Mouse (Mus musculus): ENCODE measurements around the gene Txn2. TPM values are rescaled to one million over a fixed set of nuclear protein-coding genes. Genes with fewer than 3 reads are reported as not detected.

Gene Txn2
- polyA plus RNA-seq, 1 experiment from 2014 or later: 234 TPM

DNA sequence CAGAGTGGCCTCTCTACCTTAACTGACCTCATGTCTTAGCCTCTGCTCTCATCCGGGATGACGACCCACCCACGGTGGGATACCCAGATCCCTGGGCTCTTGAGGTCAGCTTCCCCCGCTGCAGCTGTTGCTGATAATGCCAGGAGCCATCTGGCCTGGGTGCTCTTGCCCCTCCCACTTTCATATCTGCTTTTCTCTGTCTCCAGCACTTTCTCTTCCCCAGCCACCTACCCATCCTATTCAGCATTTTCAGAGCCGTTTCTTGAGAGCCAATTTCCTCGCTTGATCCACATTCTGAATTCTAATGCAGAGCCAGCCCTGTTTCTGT, 2.8 kb upstream of the Txn2 start:
- H3K36me3 ChIP-seq (ENCODE audit: poor library complexity, severe bottlenecking): peaks cover 7% of the 10 kb centered on the region
- no peaks in the 10 kb centered on the region for H3K9me3 ChIP-seq (replicated peaks)
- no peak overlapping the region for H3K27ac ChIP-seq
- H3K9ac ChIP-seq: no peak overlapping the region
- 84% methylated on average over 6 of the region's 6 CpGs for WGBS
- H3K4me3 ChIP-seq: no peak overlapping the region
- ATAC-seq: no peak
- H3K27me3 ChIP-seq: no peaks in the 10 kb centered on the region
- no peak overlapping the region for H3K4me2 ChIP-seq
- peaks cover 38% of the 10 kb centered on the region for H3K4me1 ChIP-seq

GRCm38 (mm10) chr15:77930986-77931688, 2.3 kb upstream of the Txn2 start:
- 81% methylated on average over 6 of the region's 6 CpGs for WGBS

DNA sequence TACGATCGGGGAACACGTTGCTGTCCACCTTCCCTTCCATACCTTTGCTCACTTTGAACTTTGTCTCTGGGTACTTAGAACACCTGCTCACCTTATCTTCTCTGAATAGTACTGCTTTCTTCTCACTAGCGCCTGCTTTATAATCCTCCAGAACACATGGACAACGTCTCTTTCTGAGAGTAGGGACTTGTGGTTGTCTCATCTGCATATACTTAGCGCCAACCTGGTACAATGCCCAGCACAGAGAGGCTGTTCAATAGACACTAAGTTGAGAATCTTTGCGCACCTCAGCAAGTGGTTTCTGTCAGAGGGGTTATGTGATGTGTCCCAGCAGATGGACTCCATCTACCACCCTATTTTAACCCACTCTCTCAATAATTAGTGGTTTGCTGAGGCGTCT, 998 bp upstream of the Txn2 start:
- WGBS: 57% methylated on average over 8 of the region's 8 CpGs
- ATAC-seq: no peak
- H3K9ac ChIP-seq: peak overlapping the region; percentile 70

More at GRCm38 (mm10) chr15:77930986-77931688, 2.3 kb upstream of the Txn2 start:
- Histone ChIP-seq H3K9me3 (replicated peaks) (no peaks in the 10 kb centered on the region), H3K27me3 (no peaks in the 10 kb centered on the region), H3K36me3 (ENCODE audit: poor library complexity, severe bottlenecking) (peaks cover 12% of the 10 kb centered on the region), H3K9ac (no peak overlapping the region), H3K4me2 (no peak overlapping the region), H3K27ac (no peak overlapping the region), H3K4me1 (peaks cover 38% of the 10 kb centered on the region), H3K4me3 (no peak overlapping the region)
- no peak for ATAC-seq

GRCm38 (mm10) chr15:77928091-77928490, 715 bp downstream of the Txn2 start:
- H3K4me3 ChIP-seq: peak overlapping the region; percentile 73
- WGBS: 28% methylated on average over 4 of the region's 4 CpGs
- H3K27me3 ChIP-seq: no peaks in the 10 kb centered on the region
- peak overlapping the region; percentile 79 for H3K9ac ChIP-seq
- H3K27ac ChIP-seq: no peak overlapping the region
- peaks cover 23% of the 10 kb centered on the region for H3K4me1 ChIP-seq
- H3K4me2 ChIP-seq: peak overlapping the region; percentile 73
- H3K36me3 ChIP-seq (ENCODE audit: poor library complexity, severe bottlenecking): peaks cover 38% of the 10 kb centered on the region
- H3K9me3 ChIP-seq (replicated peaks): no peaks in the 10 kb centered on the region
- 0 out of 2 replicates have a peak, but pooled peaks have one; percentile 7 for ATAC-seq

More for the DNA sequence above, 998 bp upstream of the Txn2 start:
- Histone ChIP-seq H3K27ac (no peak overlapping the region), H3K36me3 (ENCODE audit: poor library complexity, severe bottlenecking) (peaks cover 21% of the 10 kb centered on the region), H3K4me2 (peak overlapping the region; percentile 73), H3K4me3 (peak overlapping the region; percentile 73), H3K9me3 (replicated peaks) (no peaks in the 10 kb centered on the region), H3K27me3 (no peaks in the 10 kb centered on the region), H3K4me1 (peaks cover 36% of the 10 kb centered on the region)

GRCm38 (mm10) chr15:77926921-77927320, 1.9 kb downstream of the Txn2 start:
- H3K9me3 ChIP-seq (replicated peaks): no peaks in the 10 kb centered on the region
- no peak overlapping the region for H3K9ac ChIP-seq
- no peak overlapping the region for H3K4me2 ChIP-seq
- peaks cover 50% of the 10 kb centered on the region for H3K36me3 ChIP-seq (ENCODE audit: poor library complexity, severe bottlenecking)
- 96% methylated on average over 5 of the region's 5 CpGs for WGBS
- no peaks in the 10 kb centered on the region for H3K27me3 ChIP-seq
- no peak overlapping the region for H3K27ac ChIP-seq
- H3K4me3 ChIP-seq: no peak overlapping the region
- ATAC-seq: no peak
- H3K4me1 ChIP-seq: peaks cover 23% of the 10 kb centered on the region

GRCm38 (mm10) chr15:77925195-77925594, 3.6 kb downstream of the Txn2 start:
- no peaks in the 10 kb centered on the region for H3K27me3 ChIP-seq
- H3K9ac ChIP-seq: no peak overlapping the region
- H3K4me2 ChIP-seq: no peak overlapping the region
- no peak for ATAC-seq
- WGBS: 96% methylated on average over 2 of the region's 2 CpGs
- H3K27ac ChIP-seq: no peak overlapping the region
- peaks cover 23% of the 10 kb centered on the region for H3K4me1 ChIP-seq
- H3K36me3 ChIP-seq (ENCODE audit: poor library complexity, severe bottlenecking): peaks cover 65% of the 10 kb centered on the region
- H3K4me3 ChIP-seq: no peak overlapping the region
- H3K9me3 ChIP-seq (replicated peaks): no peaks in the 10 kb centered on the region

DNA sequence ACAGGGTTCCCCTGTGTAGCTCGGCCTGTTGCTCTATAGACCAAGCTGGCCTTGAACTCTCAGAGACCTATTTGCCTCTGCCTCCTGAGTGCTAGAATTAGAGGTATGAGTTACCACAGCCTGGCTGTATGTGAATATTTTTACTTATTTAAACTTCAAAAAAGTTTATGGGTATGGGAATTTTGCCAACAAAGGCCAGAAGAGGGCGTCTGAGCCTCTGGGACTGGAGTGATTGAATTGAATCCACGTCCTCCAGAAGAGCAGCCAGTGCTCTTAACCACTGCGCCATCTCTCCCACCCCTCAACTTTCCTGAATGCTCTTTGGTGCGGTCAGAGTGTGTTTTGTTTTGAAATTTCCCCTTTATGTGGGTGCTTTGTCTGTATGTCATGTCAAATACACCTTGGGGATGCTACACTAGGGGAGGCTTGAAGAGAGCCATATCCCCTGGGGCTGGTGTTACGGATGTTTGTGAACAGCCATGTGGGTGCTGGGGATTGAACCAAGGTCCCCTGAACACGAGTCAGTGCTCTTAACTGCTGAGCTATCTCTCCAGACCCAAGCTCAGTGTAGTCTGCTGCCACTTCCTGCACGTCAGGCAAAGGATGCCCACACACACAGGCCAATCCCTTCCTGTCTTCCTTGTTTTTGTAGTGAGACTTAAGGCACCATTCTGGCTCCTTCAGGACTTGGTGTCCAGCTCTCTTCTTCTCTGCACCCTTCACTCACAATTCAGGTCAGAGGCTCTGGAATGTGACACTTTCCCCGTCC, 5.4 kb downstream of the Txn2 start:
- no peak overlapping the region for H3K4me3 ChIP-seq
- H3K9ac ChIP-seq: no peak overlapping the region
- no peaks in the 10 kb centered on the region for H3K27me3 ChIP-seq
- H3K9me3 ChIP-seq (replicated peaks): no peaks in the 10 kb centered on the region
- 68% methylated on average over 9 of the region's 9 CpGs for WGBS
- peaks cover 14% of the 10 kb centered on the region for H3K4me1 ChIP-seq
- no peak overlapping the region for H3K4me2 ChIP-seq
- ATAC-seq: no peak
- H3K36me3 ChIP-seq (ENCODE audit: poor library complexity, severe bottlenecking): peaks cover 81% of the 10 kb centered on the region
- H3K27ac ChIP-seq: no peak overlapping the region

GRCm38 (mm10) chr15:77922710-77923109, 6.1 kb downstream of the Txn2 start:
- Histone ChIP-seq H3K4me1 (peaks cover 8% of the 10 kb centered on the region), H3K27me3 (no peaks in the 10 kb centered on the region), H3K4me2 (no peak overlapping the region), H3K36me3 (ENCODE audit: poor library complexity, severe bottlenecking) (peaks cover 89% of the 10 kb centered on the region), H3K9ac (no peak overlapping the region), H3K9me3 (replicated peaks) (no peaks in the 10 kb centered on the region), H3K4me3 (no peak overlapping the region), H3K27ac (no peak overlapping the region)
- no peak for ATAC-seq
- WGBS: 85% methylated on average over 9 of the region's 9 CpGs

GRCm38 (mm10) chr15:77921636-77922035, 7.2 kb downstream of the Txn2 start:
- peaks cover 88% of the 10 kb centered on the region for H3K36me3 ChIP-seq (ENCODE audit: poor library complexity, severe bottlenecking)
- no peaks in the 10 kb centered on the region for H3K27me3 ChIP-seq
- H3K4me1 ChIP-seq: no peaks in the 10 kb centered on the region
- WGBS: 91% methylated on average over 6 of the region's 6 CpGs
- H3K4me3 ChIP-seq: no peak overlapping the region
- no peak overlapping the region for H3K4me2 ChIP-seq
- H3K9ac ChIP-seq: no peak overlapping the region
- ATAC-seq: no peak
- no peaks in the 10 kb centered on the region for H3K9me3 ChIP-seq (replicated peaks)
- H3K27ac ChIP-seq: no peak overlapping the region

DNA sequence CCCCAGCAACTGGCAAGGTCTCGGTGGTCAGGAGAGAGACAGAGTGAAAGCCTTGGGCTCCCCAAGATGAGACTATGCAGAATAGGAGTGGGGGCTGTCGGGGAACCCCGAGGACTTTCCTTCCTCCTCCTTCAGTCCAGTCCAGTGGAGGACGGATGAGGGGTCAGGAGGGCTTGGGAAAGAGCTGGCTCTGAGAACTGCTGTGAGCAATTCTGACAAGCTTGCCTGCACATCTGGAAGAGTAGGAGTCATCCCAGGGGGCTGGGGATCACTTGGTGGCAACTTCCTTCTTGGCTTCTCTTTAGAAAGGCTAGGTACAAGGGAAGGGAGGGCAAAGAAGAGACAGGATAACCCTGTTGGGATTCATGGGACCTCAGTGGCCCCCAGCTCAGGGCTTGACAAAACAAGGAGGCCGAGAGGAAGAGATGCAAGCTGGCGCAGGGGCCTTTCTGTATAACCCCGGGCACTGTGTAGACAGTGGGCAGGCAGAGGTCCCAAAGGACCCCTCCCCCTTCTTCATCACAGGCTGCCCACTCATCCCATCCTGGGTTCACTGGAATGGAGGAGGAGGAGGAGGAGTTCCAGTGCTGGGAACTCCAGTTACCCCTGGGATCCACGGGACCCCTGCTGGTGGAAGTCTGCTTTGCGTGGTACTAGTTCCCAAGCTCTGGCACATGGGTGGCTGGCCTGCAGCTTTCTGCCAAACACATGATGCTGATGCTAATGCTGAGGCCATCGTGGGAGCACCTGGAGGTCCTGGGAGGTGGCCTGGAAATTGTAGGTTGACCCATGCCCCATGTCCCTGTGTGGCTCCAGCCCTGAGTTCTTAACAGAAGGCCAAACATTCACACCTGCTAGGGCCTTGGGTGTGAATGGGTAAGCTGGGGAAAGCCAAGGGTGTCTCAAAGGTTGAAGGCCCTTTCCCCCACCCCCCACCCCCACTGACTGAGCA, 8.0 kb downstream of the Txn2 start:
- Histone ChIP-seq H3K4me2 (no peak overlapping the region), H3K27me3 (no peaks in the 10 kb centered on the region), H3K4me1 (no peaks in the 10 kb centered on the region), H3K9me3 (replicated peaks) (no peaks in the 10 kb centered on the region), H3K36me3 (ENCODE audit: poor library complexity, severe bottlenecking) (peaks cover 88% of the 10 kb centered on the region), H3K4me3 (no peak overlapping the region), H3K9ac (no peak overlapping the region), H3K27ac (no peak overlapping the region)
- no peak for ATAC-seq
- 91% methylated on average over 10 of the region's 10 CpGs for WGBS

DNA sequence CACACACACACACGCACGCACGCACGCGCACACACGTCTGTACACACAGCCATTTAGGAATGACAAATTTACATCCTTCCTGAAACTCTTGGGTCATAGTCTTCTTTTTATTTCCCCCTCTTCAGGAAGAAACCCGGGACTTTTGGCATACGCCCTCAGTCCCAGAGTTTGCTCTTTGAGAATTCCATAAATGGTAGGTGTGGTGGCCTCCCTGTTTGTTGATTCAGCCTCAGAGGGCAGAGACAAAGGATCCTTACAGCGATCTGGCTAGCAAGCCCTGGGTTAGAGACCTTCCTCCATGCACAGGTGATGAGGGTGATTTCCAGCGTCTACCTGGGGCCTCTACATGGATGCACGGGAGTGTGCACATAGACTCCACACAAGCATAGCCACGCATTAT, 9.4 kb downstream of the Txn2 start:
- 92% methylated on average over 12 of the region's 12 CpGs for WGBS
- no peak overlapping the region for H3K9ac ChIP-seq

More for the DNA sequence above, 9.4 kb downstream of the Txn2 start:
- H3K36me3 ChIP-seq (ENCODE audit: poor library complexity, severe bottlenecking): peaks cover 92% of the 10 kb centered on the region
- no peaks in the 10 kb centered on the region for H3K27me3 ChIP-seq
- no peak overlapping the region for H3K4me3 ChIP-seq
- no peaks in the 10 kb centered on the region for H3K4me1 ChIP-seq
- no peaks in the 10 kb centered on the region for H3K9me3 ChIP-seq (replicated peaks)
- no peak overlapping the region for H3K27ac ChIP-seq
- H3K4me2 ChIP-seq: no peak overlapping the region
- ATAC-seq: no peak

Measured in forebrain, embryonic 13.5 days (tissue).